Mouse (Mus musculus): ENCODE measurements around the gene Prrt1.
A peak's percentile ranks its signal among the peaks of the same experiment; 100 is the strongest.

- TF ChIP-seq POLR2A (IDR thresholded peaks at IDR 0.05; ENCODE audit: borderline replicate concordance, insufficient read depth, low read length) (no peak), CTCF (IDR thresholded peaks at IDR 0.05; ENCODE audit: borderline replicate concordance, insufficient read depth, low read depth, low read length) (peak; percentile 60)
Observed at GRCm38 (mm10) chr17:34653746-34654285, 24.5 kb downstream of the Prrt1 start.

All from cerebellum, adult 2 months (tissue).